Mouse (Mus musculus) heart, postnatal 10 days (tissue): ENCODE measurements around the gene Ccr8. TPM values are rescaled to one million over a fixed set of nuclear protein-coding genes. Genes with fewer than 3 reads are reported as not detected.
A peak's percentile ranks its signal among the peaks of the same experiment; 100 is the strongest.
"Not testable (repeated sequence)": the region's sequence is repeated elsewhere in the genome, so short reads cannot be mapped to it uniquely, and the experiment has no call there.

Source experiments
- DNase-seq, 2 experiments: peaks; one replicate each; pipeline ENCODE4 v3.0.0; 2021
- intact Hi-C: fragments of 180-260 bp; cut with DNase I; formaldehyde crosslinking; loops from one replicate; pipeline ENCODE4 v1.15.1; 2025
- total RNA-seq, 2 experiments: library from RNA; stranded (reverse); gene quantifications; 2 replicates each; pipeline ENCODE4 v1.2.3; 2021

Ccr8 gene
- total RNA-seq, 2 experiments from 2014 or later: not detected

DNA sequence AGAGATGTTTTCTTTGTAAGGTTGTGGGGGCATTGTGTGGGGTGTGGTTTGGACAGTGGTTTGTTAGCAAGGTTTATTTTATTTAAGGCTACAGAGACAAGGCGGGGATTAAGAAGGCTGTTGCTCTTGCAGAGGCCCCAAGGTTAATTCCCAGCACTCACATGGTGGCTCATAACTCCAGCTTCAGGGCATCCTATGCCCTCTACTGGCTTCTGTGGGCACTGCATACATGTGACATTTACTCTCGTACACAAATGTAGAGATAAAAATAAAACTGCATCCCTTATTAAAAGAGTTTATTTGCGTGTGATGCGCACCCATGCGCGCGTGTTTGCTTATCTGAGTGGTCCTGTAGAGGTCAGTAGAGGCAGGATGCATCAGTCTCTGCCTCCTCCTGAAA lies 2.8 kb upstream of the Ccr8 start:
- no peak for DNase-seq
- intact Hi-C loops: no loop called here

DNA sequence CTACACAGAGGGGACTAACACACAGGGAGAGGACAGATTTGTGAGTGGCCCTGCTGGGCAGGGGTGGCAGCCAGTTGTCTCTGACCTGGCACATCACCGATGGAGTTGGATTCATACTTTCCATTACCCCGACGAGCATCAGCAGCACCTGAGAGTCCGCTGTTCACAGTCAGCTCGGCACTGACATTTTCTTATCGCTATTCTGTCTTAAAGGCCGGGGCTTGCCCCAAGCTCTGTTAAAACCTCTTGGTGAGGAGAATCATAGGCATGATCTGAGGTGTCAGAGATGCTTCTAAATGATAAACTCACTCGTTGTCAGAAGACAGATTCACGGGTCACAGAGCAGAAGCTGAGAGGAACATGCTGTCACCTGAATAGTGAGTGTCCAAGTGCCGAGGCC lies 828 bp upstream of the Ccr8 start:
- intact Hi-C loops: no loop called here
- DNase-seq: no peak

DNA sequence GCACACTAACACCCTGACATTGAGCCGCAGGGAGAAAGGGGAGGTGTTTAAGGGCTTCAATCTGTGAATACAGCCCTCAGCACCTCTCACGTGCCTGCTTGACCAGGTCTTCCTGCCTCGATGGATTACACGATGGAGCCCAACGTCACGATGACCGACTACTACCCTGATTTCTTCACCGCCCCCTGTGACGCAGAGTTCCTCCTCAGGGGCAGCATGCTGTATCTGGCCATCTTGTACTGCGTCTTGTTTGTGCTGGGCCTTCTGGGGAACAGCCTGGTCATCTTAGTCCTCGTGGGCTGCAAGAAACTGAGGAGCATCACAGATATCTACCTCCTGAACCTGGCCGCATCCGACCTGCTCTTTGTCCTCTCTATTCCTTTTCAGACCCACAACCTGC lies 1.8 kb downstream of the Ccr8 start:
- no peak for DNase-seq
- intact Hi-C loops: no loop called here

DNA sequence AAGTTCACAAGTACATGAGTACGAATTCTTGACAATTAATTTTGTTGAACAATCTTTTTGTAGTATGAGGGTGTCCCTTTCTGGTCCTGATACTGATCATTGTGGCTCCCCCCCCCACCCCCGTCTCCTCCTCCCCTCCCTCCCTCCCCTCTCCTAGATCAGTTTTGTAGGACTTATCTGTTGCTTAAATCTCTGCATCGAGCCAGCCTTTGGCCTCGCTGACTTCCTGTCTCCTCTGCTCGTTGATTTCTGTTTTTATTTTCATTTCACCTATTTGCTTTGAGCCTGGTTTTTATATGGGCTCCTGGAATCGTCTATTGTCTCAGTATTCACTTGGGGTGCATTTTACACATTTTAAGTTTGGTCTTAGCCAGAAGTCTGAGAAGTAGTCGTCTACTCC lies 4.0 kb downstream of the Ccr8 start:
- intact Hi-C loops: loop anchor here (5.0 kb wide), 1 partner anchor 134 kb away; no protein-coding TSS in a partner anchor
- DNase-seq: no peak

DNA sequence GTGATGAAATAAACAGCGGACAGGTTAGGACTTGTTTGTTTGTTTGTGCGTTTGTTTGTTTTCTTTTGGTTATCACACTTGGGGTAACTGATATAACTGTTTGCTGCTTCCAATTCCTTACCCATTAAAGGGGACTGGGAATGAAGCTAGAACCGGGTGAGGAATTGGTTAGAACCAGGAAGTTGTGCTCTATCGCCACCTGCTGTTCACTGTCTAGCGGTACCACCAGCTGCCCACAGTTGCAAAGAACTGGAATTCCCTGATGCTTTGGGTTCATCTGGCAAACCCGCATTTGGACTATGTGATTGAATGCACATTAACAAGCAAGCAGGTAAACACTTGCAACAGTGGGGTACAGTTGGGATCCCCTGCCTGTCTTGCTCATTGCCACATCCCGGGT lies 6.8 kb downstream of the Ccr8 start:
- peak; percentile 70 to 83 for DNase-seq
- intact Hi-C loops: loop anchor here (1.0 to 5.0 kb wide), 3 partner anchors 70 to 186 kb away; no protein-coding TSS in a partner anchor

DNA sequence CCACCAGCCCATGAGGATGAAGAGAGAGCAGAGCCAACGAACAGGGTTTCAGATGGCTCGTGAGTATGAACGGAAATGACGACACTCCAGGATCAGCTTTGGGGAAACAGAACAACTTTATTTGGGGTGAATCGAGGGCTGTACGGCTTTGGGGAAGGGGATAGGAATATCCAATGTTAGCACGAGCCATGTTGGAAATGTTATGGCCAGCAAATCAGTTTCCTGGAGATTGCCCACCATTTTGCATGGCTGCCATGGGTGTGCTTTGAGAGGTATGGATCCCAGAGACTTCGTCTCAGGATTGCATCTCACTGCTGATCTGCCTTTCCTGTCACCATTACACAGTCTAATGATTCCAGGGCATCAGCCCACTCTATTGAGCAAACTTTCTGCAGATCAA lies 7.4 kb downstream of the Ccr8 start:
- DNase-seq: no peak
- intact Hi-C loops: loop anchor here (2.0 to 5.0 kb wide), 2 partner anchors 137 to 187 kb away; no protein-coding TSS in a partner anchor

DNA sequence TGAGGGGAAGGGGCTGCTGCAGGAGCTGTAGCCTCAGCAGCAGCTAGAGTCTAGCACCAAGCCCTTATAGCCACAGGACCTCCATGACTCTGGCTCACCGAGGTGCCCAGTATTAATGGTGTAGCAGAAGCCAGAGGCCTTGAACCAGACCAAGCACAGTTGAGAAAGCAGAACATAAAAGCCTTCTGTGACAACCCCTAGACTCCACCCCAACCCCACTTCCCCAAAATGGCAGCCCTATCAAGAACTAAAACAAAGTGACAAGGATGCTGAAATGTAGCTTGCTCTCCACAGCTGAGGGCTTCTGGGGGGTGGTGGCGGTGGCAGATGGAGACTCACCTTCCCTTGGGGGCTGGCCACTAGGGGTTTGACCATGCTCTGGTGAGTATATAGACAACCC lies 9.3 kb downstream of the Ccr8 start:
- intact Hi-C loops: no loop called here
- DNase-seq: no peak

DNA sequence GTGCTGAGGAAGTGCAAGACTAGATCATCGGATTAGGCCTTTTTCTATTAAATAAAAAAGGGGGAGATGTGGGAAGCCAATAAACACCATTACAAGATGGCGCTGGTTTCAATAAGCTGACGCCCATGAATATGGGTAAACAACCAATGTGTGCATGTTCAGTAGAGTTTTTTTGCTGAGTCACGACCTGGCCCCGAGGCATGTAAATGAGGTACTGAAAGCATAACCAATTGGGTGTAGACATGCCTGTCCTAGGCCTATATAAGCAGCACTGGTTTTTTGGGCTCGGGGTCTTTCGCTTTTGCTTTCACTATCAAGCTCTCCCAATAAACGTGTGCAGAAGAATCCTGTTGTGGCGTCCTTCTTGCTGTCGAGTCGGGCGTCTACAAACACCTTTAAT lies 17.0 kb downstream of the Ccr8 start:
- intact Hi-C loops: loop anchor here (2.0 kb wide), 1 partner anchor 62 kb away; no protein-coding TSS in a partner anchor
- DNase-seq: not testable (repeated sequence)

DNA sequence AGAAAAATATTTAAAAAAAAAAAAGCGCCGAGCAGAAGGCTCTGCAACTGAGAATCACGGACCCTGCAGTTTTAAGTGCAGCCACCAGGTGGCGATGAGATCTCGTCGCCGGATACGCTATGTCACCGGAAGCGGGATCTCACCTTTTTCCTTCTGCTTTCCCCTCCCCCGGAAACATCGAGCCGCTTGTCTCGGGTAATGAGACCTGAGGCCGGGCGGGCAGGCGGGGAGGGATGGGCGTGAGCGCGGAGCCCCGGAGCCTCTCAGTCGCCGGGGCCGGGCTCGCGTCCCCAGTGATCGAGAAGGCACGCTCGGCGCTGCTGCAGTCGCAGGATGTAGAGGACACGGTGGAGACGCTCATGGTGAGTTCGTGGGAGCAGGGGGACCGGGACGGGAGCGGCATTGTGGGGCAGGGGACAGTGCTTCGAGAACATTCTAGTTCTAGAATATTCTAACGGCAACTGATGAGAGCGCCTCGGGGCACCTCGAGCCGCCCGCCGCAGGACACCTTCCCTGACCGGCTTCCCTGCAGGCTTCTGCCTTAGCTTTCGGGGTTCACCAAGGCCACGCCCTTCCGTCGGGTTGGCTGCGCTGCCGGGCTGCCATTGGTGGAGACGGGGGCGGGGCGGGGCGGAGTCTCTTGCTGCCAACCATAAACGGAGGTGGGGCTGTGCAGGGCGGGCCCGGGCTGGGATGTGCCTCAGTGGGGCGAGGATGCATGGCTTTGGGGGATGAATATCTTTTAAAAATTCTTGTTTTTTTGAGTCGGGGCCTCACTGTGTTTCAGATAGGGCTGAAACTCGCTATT lies 18.5 kb downstream of the Ccr8 start, which contains the start of gene Slc25a38:
Slc25a38 (plus strand) TSS at position 164 of the 808 bp plus-strand sequence.
- peak; percentile 95 to 96 for DNase-seq
- intact Hi-C loops: loop anchor here (1.0 kb wide), 1 partner anchor 17 kb away; the partner anchor contains the start of gene Rpsa

DNA sequence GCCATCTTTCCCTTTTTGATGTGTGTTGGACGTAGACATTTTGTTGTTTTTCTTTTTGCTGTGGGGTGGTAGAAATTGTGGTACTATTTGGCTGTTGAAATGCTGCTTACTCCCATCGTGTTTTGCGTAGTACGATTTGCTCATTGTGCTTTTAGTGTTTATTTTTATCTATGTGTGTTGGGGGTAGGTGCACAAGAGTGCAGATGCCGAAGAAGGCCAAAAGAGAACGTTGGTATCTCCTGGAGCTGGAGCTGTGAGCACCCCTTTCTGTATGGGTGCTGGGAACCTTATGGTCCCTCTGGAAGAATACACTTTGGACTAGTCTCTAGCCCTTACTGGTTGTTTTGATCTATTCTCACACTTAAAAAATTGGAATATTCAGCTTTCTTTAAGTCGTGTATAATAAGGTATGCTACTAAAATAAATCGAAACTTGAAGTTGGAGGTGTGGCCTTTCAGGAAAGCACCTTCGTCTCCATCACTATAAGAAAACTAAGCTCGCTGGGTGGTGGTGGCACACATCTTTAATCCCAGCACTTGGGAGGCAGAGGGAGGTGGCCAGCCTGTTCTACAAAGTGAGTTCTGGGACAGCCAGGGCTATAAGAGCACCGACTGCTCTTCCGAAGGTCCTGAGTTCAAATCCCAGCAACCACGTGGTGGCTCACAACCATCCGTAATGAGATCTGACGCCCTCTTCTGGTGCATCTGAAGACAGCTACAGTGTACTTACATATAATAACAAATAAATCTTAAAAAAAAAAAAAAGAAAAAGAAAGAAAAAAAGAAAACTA lies 19.4 kb downstream of the Ccr8 start:
- DNase-seq: no peak
- intact Hi-C loops: no loop called here

DNA sequence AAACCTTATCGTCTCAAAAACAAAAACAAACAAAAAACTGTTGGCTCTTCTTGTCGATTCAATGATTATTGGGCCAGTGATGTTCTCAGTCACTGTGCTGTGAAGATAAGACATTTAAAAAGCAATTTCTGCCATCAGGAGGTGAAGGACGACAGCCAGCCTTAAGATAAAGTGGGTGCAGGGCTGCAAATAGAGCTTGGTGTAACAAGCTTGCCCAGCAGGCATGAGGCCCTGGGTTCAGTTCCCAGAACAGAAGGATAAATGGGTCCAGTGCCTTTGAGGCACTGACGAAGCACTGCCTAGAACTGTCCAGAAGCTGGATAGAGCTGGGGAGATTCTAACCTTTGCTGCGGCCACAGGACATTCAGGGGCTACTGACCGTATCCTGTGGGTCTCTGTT lies 20.6 kb downstream of the Ccr8 start:
- intact Hi-C loops: no loop called here

DNA sequence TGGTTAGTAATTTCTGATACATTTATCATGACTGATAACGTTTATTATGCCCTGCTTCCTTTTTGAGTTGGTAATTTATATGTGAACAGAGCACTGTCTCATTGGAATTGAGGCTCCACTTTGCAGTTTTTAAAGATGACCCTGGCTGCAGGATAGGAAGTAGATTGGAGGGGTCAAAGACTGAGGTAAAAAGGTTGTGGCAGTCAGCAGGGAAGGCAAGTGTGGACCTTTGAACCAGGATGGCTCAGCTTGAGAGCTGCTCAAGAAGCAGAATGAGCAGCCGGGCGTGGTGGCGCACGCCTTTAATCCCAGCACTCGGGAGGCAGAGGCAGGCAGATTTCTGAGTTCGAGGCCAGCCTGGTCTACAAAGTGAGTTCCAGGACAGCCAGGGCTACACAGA lies 21.5 kb downstream of the Ccr8 start:
- intact Hi-C loops: no loop called here
- DNase-seq: no peak

More for the DNA sequence above, 20.6 kb downstream of the Ccr8 start:
- DNase-seq: no peak

DNA sequence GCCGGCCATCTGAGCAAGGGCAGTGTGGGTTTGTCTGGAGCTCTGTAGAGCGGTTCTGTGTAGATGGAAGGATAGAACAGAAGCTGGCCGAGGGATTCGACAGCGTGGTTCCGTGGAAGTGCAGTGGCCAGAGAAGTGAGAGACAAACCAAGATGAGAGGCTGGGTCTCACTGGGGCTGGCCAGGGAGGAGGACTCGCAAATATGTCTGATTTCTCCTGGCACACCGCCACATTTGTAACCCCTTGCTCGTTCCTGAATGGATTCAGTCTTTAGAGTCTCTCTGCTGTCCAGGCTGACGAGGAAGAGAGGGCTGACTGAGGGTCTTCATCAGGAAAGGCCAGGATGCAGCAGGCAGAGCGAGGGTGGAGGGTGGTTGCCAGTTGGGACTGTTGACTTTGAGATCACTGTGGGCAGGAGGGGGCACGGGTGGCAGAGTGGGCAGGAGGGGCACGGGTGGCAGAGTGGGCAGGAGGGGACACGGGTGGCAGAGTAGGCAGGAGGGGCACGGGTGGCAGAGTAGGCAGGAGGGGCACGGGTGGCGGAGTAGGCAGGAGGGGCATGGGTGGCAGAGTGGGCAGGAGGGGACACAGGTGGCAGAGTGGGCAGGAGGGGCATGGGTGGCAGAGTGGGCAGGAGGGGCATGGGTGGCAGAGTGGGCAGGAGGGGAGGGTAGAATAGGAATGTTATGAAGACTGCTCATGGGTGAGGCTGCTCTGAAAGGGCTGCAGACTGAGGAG lies 22.3 kb downstream of the Ccr8 start:
- DNase-seq: no peak
- intact Hi-C loops: no loop called here

DNA sequence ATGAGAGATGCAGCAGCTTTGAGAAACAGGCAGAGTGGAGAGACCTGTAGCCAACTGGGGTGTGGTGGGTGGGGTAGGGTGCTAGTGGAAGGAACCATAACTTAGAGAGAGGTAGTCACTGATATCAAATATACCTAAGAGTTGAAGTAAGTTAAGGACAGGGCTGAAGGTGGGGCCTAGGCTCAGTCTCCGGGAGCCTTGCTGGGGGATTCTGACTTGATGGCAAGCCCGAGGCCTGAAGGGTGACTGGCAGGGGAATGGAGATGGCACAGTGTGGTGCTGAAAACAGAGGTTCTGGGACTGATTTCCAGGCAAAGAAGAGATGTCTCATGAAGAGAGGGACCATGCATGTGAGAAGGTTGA lies 22.9 kb downstream of the Ccr8 start:
- DNase-seq: no peak
- intact Hi-C loops: no loop called here

DNA sequence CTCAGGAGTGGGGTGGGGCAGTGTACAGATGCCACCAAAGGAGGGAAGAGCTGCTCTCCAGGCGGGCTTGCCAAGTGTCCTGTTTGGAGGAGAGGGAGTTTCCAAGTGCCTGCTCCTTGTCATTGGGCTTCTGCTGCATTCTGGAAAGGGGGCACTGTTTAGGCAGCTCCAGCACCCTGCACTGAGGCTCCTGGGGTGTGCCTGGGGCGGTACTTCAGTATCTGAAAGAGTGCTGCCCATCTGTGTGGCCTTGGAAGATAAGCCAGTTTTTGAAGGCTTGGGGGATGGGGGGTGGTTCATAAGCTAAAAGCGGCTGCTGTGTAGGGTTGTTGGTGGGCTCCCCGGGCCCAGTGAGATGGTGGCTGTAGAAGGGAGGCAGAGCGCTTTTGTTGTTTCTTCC lies 23.7 kb downstream of the Ccr8 start:
- intact Hi-C loops: no loop called here
- DNase-seq: no peak

DNA sequence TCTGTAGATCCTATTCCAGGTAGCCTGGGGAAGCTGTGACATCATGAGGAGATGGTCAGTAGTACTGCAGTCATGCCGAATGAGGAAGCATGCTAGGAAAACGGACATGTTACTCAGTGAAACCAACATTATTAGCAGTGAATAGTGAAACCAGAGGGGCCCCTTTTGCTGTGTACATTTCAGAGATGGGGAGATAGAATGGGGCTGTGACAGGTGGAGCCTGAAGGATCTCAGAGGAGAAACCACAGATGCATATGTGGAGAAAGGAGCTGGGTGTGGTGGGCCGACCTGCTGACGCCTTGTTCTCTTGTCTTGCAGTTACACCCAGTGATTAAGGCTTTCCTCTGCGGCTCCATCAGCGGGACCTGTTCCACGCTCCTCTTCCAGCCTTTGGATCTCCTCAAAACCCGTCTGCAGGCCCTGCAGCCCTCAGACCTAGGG lies 24.3 kb downstream of the Ccr8 start:
- no peak for DNase-seq

DNA sequence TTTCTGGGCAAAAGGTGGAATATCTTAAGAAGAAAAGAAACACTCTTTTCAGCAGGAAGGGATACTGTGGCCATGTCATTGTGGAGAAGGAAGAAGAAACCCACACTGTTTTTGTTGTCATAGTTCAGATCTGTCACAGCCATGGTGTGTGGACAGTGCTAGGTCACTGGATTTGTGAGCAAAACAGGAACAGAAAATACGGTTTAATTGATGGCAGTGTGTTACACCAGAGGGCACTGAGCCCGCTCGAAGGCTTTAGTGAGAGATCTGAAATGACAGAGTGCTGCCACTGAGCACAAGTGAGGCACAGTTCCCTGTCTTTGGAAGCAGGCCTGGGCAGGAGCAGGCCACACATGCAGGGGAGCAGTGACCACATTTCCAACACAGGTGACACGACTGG lies 26.3 kb downstream of the Ccr8 start:
- no peak for DNase-seq
- intact Hi-C loops: no loop called here

More for the DNA sequence above, 24.3 kb downstream of the Ccr8 start:
- intact Hi-C loops: no loop called here

DNA sequence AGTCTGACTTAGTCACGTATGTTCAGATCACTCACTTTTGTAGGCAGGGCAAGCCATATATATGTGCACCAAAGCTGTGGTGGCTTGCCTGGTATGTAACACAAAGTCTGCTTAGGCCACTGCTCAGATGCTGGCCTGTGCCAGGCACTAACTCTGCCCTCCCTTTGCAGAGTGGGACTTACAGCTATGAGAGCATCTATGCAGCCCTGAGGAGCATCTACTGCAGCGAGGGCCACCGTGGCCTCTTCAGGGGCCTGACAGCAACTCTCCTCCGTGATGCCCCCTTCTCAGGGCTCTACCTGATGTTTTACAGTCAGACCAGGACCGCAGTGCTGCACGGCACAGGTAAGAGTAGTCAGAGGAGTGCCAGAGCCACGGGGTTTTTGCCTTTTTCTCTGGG lies 28.6 kb downstream of the Ccr8 start:
- intact Hi-C loops: no loop called here
- no peak for DNase-seq

DNA sequence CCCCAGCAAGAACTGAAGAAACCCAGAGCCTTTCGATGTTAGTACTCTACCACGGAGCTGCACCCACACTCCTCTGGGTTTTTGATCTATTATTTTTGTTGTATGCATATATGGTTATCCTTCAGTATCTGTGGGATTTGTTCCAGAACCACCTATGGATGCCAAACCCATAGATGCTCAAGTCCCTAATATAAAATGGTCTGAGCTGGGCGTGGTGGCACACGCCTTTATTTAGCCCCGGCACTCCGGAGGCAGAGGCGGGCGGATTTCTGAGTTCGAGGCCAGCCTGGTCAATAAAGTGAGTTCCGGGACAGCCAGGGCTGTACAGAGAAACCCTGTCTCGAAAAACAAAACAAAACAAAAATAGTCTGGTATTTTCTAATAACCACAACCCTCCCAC lies 35.0 kb downstream of the Ccr8 start:
- intact Hi-C loops: loop anchor here (1.0 kb wide), 1 partner anchor 17 kb away; the partner anchor contains the start of gene Slc25a38
- DNase-seq: peak in 1 of 2 experiments; percentile 9

DNA sequence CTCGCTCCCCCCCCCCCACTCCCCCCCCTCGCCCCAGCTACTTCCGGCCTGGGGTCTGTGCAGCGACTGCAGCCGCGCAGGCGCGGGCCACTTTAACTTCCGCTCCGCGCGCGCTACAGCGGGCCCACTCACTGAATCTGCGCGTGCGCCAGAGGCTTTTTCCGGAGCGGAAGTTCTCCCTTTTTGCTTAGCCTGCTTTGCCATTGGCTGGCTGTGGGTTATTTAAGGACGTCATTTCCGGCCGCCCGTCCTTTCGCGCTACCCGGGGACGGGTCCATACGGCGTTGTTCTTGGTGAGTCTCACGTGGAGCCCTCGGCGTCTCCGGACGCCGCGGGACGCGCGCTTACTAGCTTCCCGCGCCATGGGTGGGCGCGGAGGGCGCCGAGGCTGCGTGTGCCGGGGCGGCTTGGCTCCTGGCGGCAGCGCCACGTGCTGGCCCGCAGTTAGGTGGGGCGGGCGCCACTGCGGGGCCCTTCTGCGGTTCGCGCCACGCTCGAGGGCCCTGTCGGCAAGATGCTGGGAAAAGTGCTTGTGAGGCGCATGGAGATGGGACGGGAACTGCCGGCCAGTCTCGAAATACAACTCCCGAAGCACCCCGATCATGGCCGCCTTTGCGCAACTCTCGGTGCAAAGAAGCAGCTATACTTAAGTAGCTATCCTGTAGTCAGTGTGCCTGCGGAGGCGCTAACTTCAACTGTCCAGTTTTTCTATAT lies 35.8 kb downstream of the Ccr8 start, which contains the start of gene Rpsa:
Rpsa (plus strand) TSS at position 152 of the 714 bp plus-strand sequence.
- intact Hi-C loops: loop anchor here (1.0 kb wide), 1 partner anchor 17 kb away; the partner anchor contains the start of gene Slc25a38
- DNase-seq: peak; percentile 98
